Mouse (Mus musculus): ENCODE measurements around the gene Socs7.
A peak's percentile ranks its signal among the peaks of the same experiment; 100 is the strongest.

Gene Socs7

GRCm38 (mm10) chr11:97418834-97419539 is 56.6 kb downstream of the Socs7 start:
- no peak for DNase-seq (ENCODE audit: low spot score)

- DNase-seq (ENCODE audit: low spot score): no peak
Measured at GRCm38 (mm10) chr11:97419540-97419900, 57.2 kb downstream of the Socs7 start.

GRCm38 (mm10) chr11:97422507-97422906 is 60.2 kb downstream of the Socs7 start:
- DNase-seq (ENCODE audit: low spot score): no peak

- no peak for DNase-seq (ENCODE audit: low spot score)
Measured at GRCm38 (mm10) chr11:97424092-97424692, 61.8 kb downstream of the Socs7 start.

GRCm38 (mm10) chr11:97424802-97425201 is 62.5 kb downstream of the Socs7 start:
- DNase-seq (ENCODE audit: low spot score): no peak

- DNase-seq (ENCODE audit: low spot score): peak; percentile 91
Measured at GRCm38 (mm10) chr11:97427794-97428725, 65.7 kb downstream of the Socs7 start.

GRCm38 (mm10) chr11:97428726-97429077 is 66.4 kb downstream of the Socs7 start:
- no peak for DNase-seq (ENCODE audit: low spot score)

GRCm38 (mm10) chr11:97429615-97430014 is 67.3 kb downstream of the Socs7 start:
- DNase-seq (ENCODE audit: low spot score): no peak

- DNase-seq (ENCODE audit: low spot score): peak; percentile 67
Measured at GRCm38 (mm10) chr11:97432015-97432414, 69.7 kb downstream of the Socs7 start.

- no peak for DNase-seq (ENCODE audit: low spot score)
Measured at GRCm38 (mm10) chr11:97432983-97433539, 70.7 kb downstream of the Socs7 start.

GRCm38 (mm10) chr11:97434121-97434520 is 71.8 kb downstream of the Socs7 start:
- no peak for DNase-seq (ENCODE audit: low spot score)

GRCm38 (mm10) chr11:97434704-97435454 is 72.5 kb downstream of the Socs7 start:
- peak; percentile 93 for DNase-seq (ENCODE audit: low spot score)

- no peak for DNase-seq (ENCODE audit: low spot score)
Measured at GRCm38 (mm10) chr11:97435808-97436491, 73.6 kb downstream of the Socs7 start.

- peak; percentile 80 for DNase-seq (ENCODE audit: low spot score)
Measured at GRCm38 (mm10) chr11:97437745-97438144, 75.4 kb downstream of the Socs7 start.

GRCm38 (mm10) chr11:97438868-97439267 is 76.5 kb downstream of the Socs7 start:
- no peak for DNase-seq (ENCODE audit: low spot score)

- DNase-seq (ENCODE audit: low spot score): no peak
Measured at GRCm38 (mm10) chr11:97439935-97440334, 77.6 kb downstream of the Socs7 start.

GRCm38 (mm10) chr11:97440441-97440881 is 78.1 kb downstream of the Socs7 start:
- DNase-seq (ENCODE audit: low spot score): no peak

- DNase-seq (ENCODE audit: low spot score): no peak
Measured at GRCm38 (mm10) chr11:97441036-97441657, 78.8 kb downstream of the Socs7 start.

GRCm38 (mm10) chr11:97441658-97442125 is 79.3 kb downstream of the Socs7 start:
- no peak for DNase-seq (ENCODE audit: low spot score)

- no peak for DNase-seq (ENCODE audit: low spot score)
Measured at GRCm38 (mm10) chr11:97442891-97443675, 80.7 kb downstream of the Socs7 start.

Data from embryo, embryonic 10.5 days (tissue).